Mouse (Mus musculus) c-Kit-positive CD71-positive TER-119-positive erythroid progenitor cells, embryonic 14.5 days (primary cell): ENCODE data around the gene Lims1.

Experiments used
- DNase-seq: peaks from one replicate; pipeline ENCODE4 v3.0.0-alpha.2; 2013; ENCODE audit warnings: low spot score

Gene Lims1

GRCm38 (mm10) chr10:58446384-58447279 lies 123.4 kb downstream of the Lims1 start, which contains the start of gene Ranbp2:
TSS of gene Ranbp2 (plus strand) at chr10:58446920.
- DNase-seq: peak; percentile 96

- DNase-seq: peak; percentile 53
Measured at GRCm38 (mm10) chr10:58447280-58447781, 124.1 kb downstream of the Lims1 start.

DNA sequence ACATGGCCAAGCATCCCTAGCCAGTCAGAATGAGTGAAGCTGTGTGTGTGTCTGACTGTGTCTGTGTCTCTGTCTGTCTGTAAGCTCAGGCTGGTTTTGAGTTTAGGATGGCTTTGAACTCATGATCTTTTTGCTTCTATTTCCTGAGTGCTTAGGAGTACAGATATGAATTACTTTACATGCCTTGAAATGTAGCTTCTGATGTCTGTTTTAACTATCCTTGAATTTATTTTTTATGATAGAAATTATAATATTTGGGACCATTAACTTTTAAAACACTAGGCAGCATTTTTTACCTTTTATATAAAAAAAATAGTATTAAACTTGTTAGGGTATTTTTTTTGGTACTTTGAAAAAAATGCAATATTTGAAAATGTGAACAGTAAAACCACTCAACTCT lies 128.3 kb downstream of the Lims1 start:
- no peak for DNase-seq

GRCm38 (mm10) chr10:58452185-58452584 lies 128.9 kb downstream of the Lims1 start:
- peak; percentile 74 for DNase-seq

- no peak for DNase-seq
Measured at GRCm38 (mm10) chr10:58459896-58460295, 136.6 kb downstream of the Lims1 start.
